Mouse (Mus musculus) brain, embryonic 14.5 days (tissue): Measurements from ENCODE around the gene Suds3.

Experiments used
- CTCF ChIP-seq: fragments of 200-500 bp; IDR thresholded peaks from 2 replicates; pipeline ENCODE4 v1.5.1; 2012; ENCODE audit warnings: inconsistent platforms, mild to moderate bottlenecking, moderate library complexity, borderline replicate concordance; ENCODE audit not compliant: insufficient read depth, insufficient read length; ENCODE audit errors: extremely low read depth
- POLR2A ChIP-seq: fragments of 200-500 bp; IDR thresholded peaks from 2 replicates; pipeline ENCODE4 v1.6.1; 2012; ENCODE audit warnings: mild to moderate bottlenecking, inconsistent platforms, borderline replicate concordance; ENCODE audit not compliant: poor library complexity, insufficient read depth, insufficient read length, severe bottlenecking; ENCODE audit errors: extremely low read depth

- no peak for TF ChIP-seq CTCF
- TF ChIP-seq POLR2A = peak; percentile 45; the same call in 1 of the 2 replicates
Measured at GRCm38 (mm10) chr5:117119777-117120488, 4.0 kb upstream of the Suds3 start, which contains the start of gene Taok3.
